Mouse (Mus musculus) small intestine, adult 2 months (tissue): ENCODE data around the gene Phtf1.

ENCODE experiments used
- CTCF ChIP-seq: fragments of 200-500 bp; IDR thresholded peaks from 2 replicates; pipeline ENCODE4 v1.5.1; 2012; ENCODE audit warnings: low read depth, mild to moderate bottlenecking, control low read depth, inconsistent platforms, low read length, moderate library complexity, mixed read lengths; ENCODE audit not compliant: insufficient replicate concordance, insufficient read length; ENCODE audit errors: extremely low read depth
- POLR2A ChIP-seq: fragments of 200-500 bp; IDR thresholded peaks from 2 replicates; pipeline ENCODE4 v1.6.1; 2012; ENCODE audit warnings: low read depth, mild to moderate bottlenecking, control low read depth, inconsistent platforms, low read length, moderate library complexity

DNA sequence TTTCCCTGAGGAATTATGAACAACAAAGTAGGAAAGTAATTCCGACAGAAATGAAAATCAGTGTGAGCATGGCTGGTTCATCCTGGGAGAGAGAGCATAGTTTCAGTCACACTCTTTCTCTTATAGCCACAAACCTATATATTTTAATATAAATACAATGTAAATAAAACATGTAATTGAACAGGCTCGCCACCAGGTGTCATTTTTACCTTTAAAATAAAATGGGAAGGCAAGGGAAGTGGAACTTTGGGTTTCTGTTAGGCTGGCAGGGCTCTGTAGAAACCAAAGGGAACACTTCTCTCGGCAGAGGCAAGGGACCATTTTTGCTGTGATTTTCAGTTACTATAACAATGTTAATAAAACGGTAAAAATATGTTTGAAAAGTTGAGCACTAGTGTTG is 51.5 kb downstream of the Phtf1 start:
- TF ChIP-seq POLR2A (no peak), CTCF (no peak)
